ENCODE assay signal across 14 mouse cellular contexts in the genomic region with DNA sequence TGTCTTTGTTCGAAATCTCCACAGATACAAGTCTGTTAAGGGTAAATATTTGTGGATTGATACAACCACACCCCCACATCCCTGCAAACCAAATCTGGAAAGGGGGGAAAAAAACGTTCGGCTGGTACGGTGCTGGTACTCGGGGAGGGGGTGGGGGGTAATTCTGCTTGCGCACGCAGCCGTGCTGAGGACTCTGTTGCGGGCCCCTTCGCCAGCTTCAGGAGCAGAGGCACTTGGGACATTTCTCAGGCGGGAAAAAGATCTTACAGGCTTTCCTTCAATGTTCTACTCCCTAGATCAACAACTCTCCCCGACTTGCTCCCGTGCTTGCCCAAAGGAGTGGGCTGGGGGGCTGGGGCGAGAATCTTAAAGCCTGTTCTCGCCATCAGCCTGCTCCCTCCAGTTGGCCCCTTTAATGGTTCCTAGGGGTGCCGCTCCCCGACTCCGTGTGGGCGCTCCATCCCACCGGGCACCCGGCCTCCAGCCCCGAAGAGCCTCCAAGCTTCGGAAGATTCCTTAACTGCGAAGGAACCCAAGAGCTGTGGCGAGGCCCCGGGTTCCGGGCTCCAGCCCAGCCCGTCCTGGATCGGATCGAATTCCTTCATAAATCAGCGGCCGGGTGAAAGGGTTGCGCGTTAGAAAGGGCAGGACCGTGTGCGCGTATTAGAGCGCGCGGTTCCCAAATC. TPM values are rescaled to one million over a fixed set of nuclear protein-coding genes. Genes with fewer than 3 reads are reported as not detected.
A peak's percentile ranks its signal among the peaks of the same experiment; 100 is the strongest.
DNase-seq lines count a peak whose midpoint lies in the region; ATAC-seq and TF ChIP-seq lines count a peak whose summit lies in the region.
"Had no signal": no experiment of that assay in that cellular context is flagged by ENCODE, and none has a peak within 500 bp of the region (broad histone marks: within the 10 kb centered on the region; RNA-seq: fewer than 3 reads in every experiment).

No protein-coding gene starts in this region.

- peaks cover 98% of the 10 kb centered on the region for H3K27me3 ChIP-seq in heart, embryonic 12.5 days (replicated peaks)
- H3K27me3 ChIP-seq in heart, adult 2 months (ENCODE audit: control insufficient read depth, insufficient read depth, low read length) = peaks cover 49% of the 10 kb centered on the region
- peaks cover 96% of the 10 kb centered on the region for H3K27me3 ChIP-seq in forebrain, embryonic 14.5 days (replicated peaks; ENCODE audit: control insufficient read depth, insufficient read depth, low read length)
- H3K27me3 ChIP-seq in midbrain, embryonic 12.5 days = peaks cover 100% of the 10 kb centered on the region

- no peaks in the 10 kb centered on the region for H3K79me2 ChIP-seq in heart, adult 2 months (replicated peaks; ENCODE audit: control insufficient read depth, insufficient read depth, low read length)

- H3K9ac ChIP-seq in heart, embryonic 12.5 days = no peak overlapping the region
- no peak overlapping the region for H3K9ac ChIP-seq in heart, adult 2 months (ENCODE audit: low read depth, low read length)
- no peak overlapping the region for H3K9ac ChIP-seq in forebrain, embryonic 14.5 days (ENCODE audit: low read length)
- H3K9ac ChIP-seq in midbrain, embryonic 12.5 days (replicated peaks) = peak overlapping the region; percentile 52

- no peak for TF ChIP-seq CTCF in heart, adult 2 months (IDR thresholded peaks at IDR 0.05)

- no peak for TF ChIP-seq EP300 in heart, adult 2 months (IDR thresholded peaks at IDR 0.05; ENCODE audit: insufficient read depth, low read depth, low read length)

- no peak overlapping the region for H3K27ac ChIP-seq in heart, embryonic 12.5 days (ENCODE audit: poor library complexity, severe bottlenecking)
- H3K27ac ChIP-seq in heart, adult 2 months = no peak overlapping the region
- H3K27ac ChIP-seq in forebrain, embryonic 14.5 days (ENCODE audit: low read depth, low read length) = no peak overlapping the region
- H3K27ac ChIP-seq in midbrain, embryonic 12.5 days (replicated peaks) = peak overlapping the region; percentile 58

- H3K9me3 ChIP-seq in heart, embryonic 12.5 days (replicated peaks) = no peaks in the 10 kb centered on the region
- H3K9me3 ChIP-seq in forebrain, embryonic 14.5 days (replicated peaks; ENCODE audit: control insufficient read depth, low read length) = no peaks in the 10 kb centered on the region
- H3K9me3 ChIP-seq in midbrain, embryonic 12.5 days = no peaks in the 10 kb centered on the region
- H3K9me3 ChIP-seq: megakaryocyte, embryonic 14.5 days had no signal

- intact Hi-C loops in heart, adult 2 months (cut with DNase I) = no loop called here

- H3K4me3 ChIP-seq in heart, embryonic 12.5 days = peak overlapping the region; percentile 2; the same call in 1 of the 2 replicates
- H3K4me3 ChIP-seq in heart, adult 2 months = no peak overlapping the region
- 0 out of 2 replicates have a peak overlapping the region, but pooled peaks have one; percentile 6 for H3K4me3 ChIP-seq in forebrain, embryonic 14.5 days (ENCODE audit: low read depth, low read length)
- peak overlapping the region; percentile 33 for H3K4me3 ChIP-seq in midbrain, embryonic 12.5 days
- H3K4me3 ChIP-seq: megakaryocyte, embryonic 14.5 days had no signal

- H3K4me1 ChIP-seq in heart, embryonic 12.5 days (replicated peaks) = peaks cover 21% of the 10 kb centered on the region
- no peaks in the 10 kb centered on the region for H3K4me1 ChIP-seq in heart, adult 2 months (ENCODE audit: control insufficient read depth, insufficient read depth, low read length)
- H3K4me1 ChIP-seq in forebrain, embryonic 14.5 days (ENCODE audit: control insufficient read depth, insufficient read depth, low read length) = no peaks in the 10 kb centered on the region
- peaks cover 50% of the 10 kb centered on the region for H3K4me1 ChIP-seq in midbrain, embryonic 12.5 days

- no peak for TF ChIP-seq POLR2A in heart, adult 2 months (IDR thresholded peaks at IDR 0.05; ENCODE audit: insufficient read depth, low read depth, low read length)

- ATAC-seq in heart, embryonic 12.5 days (ENCODE audit: insufficient number of reproducible peaks, low FRiP score) = no peak
- no peak for ATAC-seq in forebrain, embryonic 14.5 days
- 0 out of 2 replicates have a peak, but pooled peaks have one; percentile 17 for ATAC-seq in midbrain, embryonic 12.5 days (ENCODE audit: low FRiP score, low read depth)
- no peak for ATAC-seq in cerebellum, adult (ENCODE audit: insufficient number of reproducible peaks, low FRiP score, low TSS enrichment)
- ATAC-seq: CD4-positive, CD25-positive, alpha-beta regulatory T cell, adult 4 months had no signal

- no peaks in the 10 kb centered on the region for H3K36me3 ChIP-seq in heart, embryonic 12.5 days
- H3K36me3 ChIP-seq in heart, adult 2 months (ENCODE audit: control insufficient read depth, insufficient read depth, low read length) = no peaks in the 10 kb centered on the region
- H3K36me3 ChIP-seq in forebrain, embryonic 14.5 days (ENCODE audit: control insufficient read depth, insufficient read depth, low read length) = no peaks in the 10 kb centered on the region
- no peaks in the 10 kb centered on the region for H3K36me3 ChIP-seq in midbrain, embryonic 12.5 days

- H3K4me2 ChIP-seq in heart, embryonic 12.5 days = peak overlapping the region; percentile 12; the same call in 1 of the 2 replicates
- H3K4me2 ChIP-seq in forebrain, embryonic 14.5 days (ENCODE audit: low read length) = peak overlapping the region; percentile 18; the same call in 1 of the 2 replicates
- peak overlapping the region; percentile 50 for H3K4me2 ChIP-seq in midbrain, embryonic 12.5 days (replicated peaks)

- DNase-seq in heart, adult 2 months = no peak
- DNase-seq in ES-CJ7 (ENCODE audit: low read depth, low spot score) = peak; percentile 56
- DNase-seq in forebrain, embryonic 14.5 days (ENCODE audit: low spot score) = no peak
- no peak for DNase-seq in right cerebral cortex, postnatal 10 days (ENCODE audit: low spot score in 2 of 2)
- no peak for DNase-seq in urinary bladder, postnatal 10 days (ENCODE audit: low spot score)
- DNase-seq: cerebellum, adult 9-10 months; kidney, postnatal 14 days; thymus, adult 2 months had no signal

- WGBS in heart, embryonic 12.5 days = under 1% methylated on average over 40 of the region's 40 CpGs
- 3% methylated on average over 40 of the region's 40 CpGs for WGBS in heart, adult 2 months
- 1% methylated on average over 40 of the region's 40 CpGs for WGBS in forebrain, embryonic 14.5 days
- under 1% methylated on average over 40 of the region's 40 CpGs for WGBS in midbrain, embryonic 12.5 days

RNA-seq across cellular contexts. Expression of a gene that starts 9.1 kb away (rescaled TPM):
- 0.04 and 0.06 TPM in 2 replicates for polyA plus RNA-seq in heart, embryonic 12.5 days (2016; fragmentation: Nextera tagmentation; extraction: Ambion mirVana)
- total RNA-seq in heart, adult 2 months (2021) = under 1 TPM in 1 of 2 experiments, not detected in 1; 0.18 TPM
- 0.06 and 0.08 TPM in 2 replicates for polyA plus RNA-seq in heart, adult 2 months (2012; rRNA removed)
- 0.34 and 0.40 TPM in 2 replicates for polyA plus RNA-seq in forebrain, embryonic 14.5 days (2014; fragmentation: Nextera tagmentation; extraction: Ambion mirVana)
- polyA plus RNA-seq in midbrain, embryonic 12.5 days (2016; fragmentation: Nextera tagmentation; extraction: Ambion mirVana) = 2.3 and 2.8 TPM in 2 replicates
- total RNA-seq: liver, adult 2 months had no signal
- polyA plus RNA-seq: CD4-positive, CD25-positive, alpha-beta regulatory T cell, adult 4 months; liver, adult 2 months had no signal
